Mouse (Mus musculus): ENCODE results near the gene Cyyr1. TPM values are rescaled to one million over a fixed set of nuclear protein-coding genes. Genes with fewer than 3 reads are reported as not detected.

Cyyr1 gene
- polyA plus RNA-seq, 1 experiment from 2014 or later, result 6.0 TPM

- Histone ChIP-seq H3K27ac (ENCODE audit: low read depth) (no peak overlapping the region), H3K9me3 (ENCODE audit: control insufficient read depth, low read length) (no peaks in the 10 kb centered on the region), H3K27me3 (replicated peaks; ENCODE audit: control insufficient read depth, insufficient read depth, low read length) (no peaks in the 10 kb centered on the region), H3K4me3 (ENCODE audit: low read depth, low read length) (no peak overlapping the region), H3K4me2 (ENCODE audit: low read length) (no peak overlapping the region), H3K4me1 (replicated peaks; ENCODE audit: control insufficient read depth, insufficient read depth, low read length) (no peaks in the 10 kb centered on the region), H3K36me3 (ENCODE audit: control insufficient read depth, insufficient read depth, low read length) (no peaks in the 10 kb centered on the region), H3K9ac (ENCODE audit: low read length) (no peak overlapping the region)
- WGBS, result 52% methylated on average over 4 of the region's 4 CpGs
- no peak for DNase-seq (ENCODE audit: low spot score)
- no peak for ATAC-seq (replicated peaks; ENCODE audit: low FRiP score, low TSS enrichment, low read depth)
Observed at GRCm38 (mm10) chr16:85541676-85542273, 11.4 kb downstream of the Cyyr1 start.

DNA sequence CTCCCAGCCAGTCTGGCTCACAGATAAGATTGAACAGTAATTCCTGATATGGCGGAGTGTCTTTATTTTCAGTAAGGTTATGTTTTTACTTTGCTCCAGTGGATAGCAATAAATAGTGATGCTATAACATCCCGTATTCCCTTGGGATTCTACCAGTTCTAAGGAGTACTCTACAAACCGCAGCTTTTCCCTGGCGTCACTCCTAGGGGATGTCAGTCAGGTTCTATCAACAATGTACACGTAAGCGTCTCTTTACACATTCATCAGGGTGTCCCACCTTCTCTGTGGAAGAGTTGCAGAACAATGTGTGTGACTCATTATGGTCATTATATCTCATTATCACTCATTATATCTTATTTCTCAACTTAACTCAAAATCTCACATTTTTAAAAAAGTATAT, 12.2 kb downstream of the Cyyr1 start:
- H3K4me2 ChIP-seq (ENCODE audit: low read length), result no peak overlapping the region

GRCm38 (mm10) chr16:85538367-85538766, 14.8 kb downstream of the Cyyr1 start:
- no peaks in the 10 kb centered on the region for H3K4me1 ChIP-seq (replicated peaks; ENCODE audit: control insufficient read depth, insufficient read depth, low read length)
- ATAC-seq (replicated peaks; ENCODE audit: low FRiP score, low TSS enrichment, low read depth), result no peak
- no peak for DNase-seq (ENCODE audit: low spot score)
- no peak overlapping the region for H3K27ac ChIP-seq (ENCODE audit: low read depth)
- H3K4me3 ChIP-seq (ENCODE audit: low read depth, low read length), result no peak overlapping the region
- 68% methylated on average over 5 of the region's 5 CpGs for WGBS
- H3K9me3 ChIP-seq (ENCODE audit: control insufficient read depth, low read length), result no peaks in the 10 kb centered on the region
- H3K27me3 ChIP-seq (replicated peaks; ENCODE audit: control insufficient read depth, insufficient read depth, low read length), result no peaks in the 10 kb centered on the region
- no peak overlapping the region for H3K9ac ChIP-seq (ENCODE audit: low read length)
- no peaks in the 10 kb centered on the region for H3K36me3 ChIP-seq (ENCODE audit: control insufficient read depth, insufficient read depth, low read length)
- no peak overlapping the region for H3K4me2 ChIP-seq (ENCODE audit: low read length)

More for the DNA sequence above, 12.2 kb downstream of the Cyyr1 start:
- WGBS, result 90% methylated on average over 6 of the region's 6 CpGs
- no peaks in the 10 kb centered on the region for H3K4me1 ChIP-seq (replicated peaks; ENCODE audit: control insufficient read depth, insufficient read depth, low read length)
- H3K27me3 ChIP-seq (replicated peaks; ENCODE audit: control insufficient read depth, insufficient read depth, low read length), result no peaks in the 10 kb centered on the region
- H3K9me3 ChIP-seq (ENCODE audit: control insufficient read depth, low read length), result no peaks in the 10 kb centered on the region
- ATAC-seq (replicated peaks; ENCODE audit: low FRiP score, low TSS enrichment, low read depth), result no peak
- no peaks in the 10 kb centered on the region for H3K36me3 ChIP-seq (ENCODE audit: control insufficient read depth, insufficient read depth, low read length)
- H3K9ac ChIP-seq (ENCODE audit: low read length), result no peak overlapping the region
- DNase-seq (ENCODE audit: low spot score), result no peak
- no peak overlapping the region for H3K27ac ChIP-seq (ENCODE audit: low read depth)
- H3K4me3 ChIP-seq (ENCODE audit: low read depth, low read length), result no peak overlapping the region

DNA sequence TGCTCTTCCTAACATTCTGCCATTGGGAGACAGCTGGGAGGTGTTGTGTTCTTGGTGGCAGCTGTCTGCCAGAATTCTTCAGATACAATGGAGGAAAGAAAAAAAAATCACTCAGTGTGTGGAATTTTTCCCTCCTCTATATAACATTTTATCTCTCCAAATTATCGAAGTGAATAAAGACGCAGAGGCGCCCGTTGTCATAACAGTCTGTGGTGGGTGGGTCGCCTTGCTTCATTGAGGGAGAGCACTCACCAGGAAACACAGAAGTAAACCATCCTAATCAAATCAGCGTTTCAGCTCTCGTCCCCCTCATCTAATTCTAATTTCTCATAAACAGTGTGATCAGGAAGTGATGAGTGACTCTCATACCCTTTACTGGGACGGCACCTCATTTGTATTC, 17.1 kb downstream of the Cyyr1 start:
- no peak overlapping the region for H3K4me2 ChIP-seq (ENCODE audit: low read length)
- no peak for ATAC-seq (replicated peaks; ENCODE audit: low FRiP score, low TSS enrichment, low read depth)
- H3K36me3 ChIP-seq (ENCODE audit: control insufficient read depth, insufficient read depth, low read length), result no peaks in the 10 kb centered on the region
- H3K9me3 ChIP-seq (ENCODE audit: control insufficient read depth, low read length), result no peaks in the 10 kb centered on the region
- no peak overlapping the region for H3K4me3 ChIP-seq (ENCODE audit: low read depth, low read length)
- 81% methylated on average over 8 of the region's 8 CpGs for WGBS
- no peak overlapping the region for H3K9ac ChIP-seq (ENCODE audit: low read length)
- H3K4me1 ChIP-seq (replicated peaks; ENCODE audit: control insufficient read depth, insufficient read depth, low read length), result no peaks in the 10 kb centered on the region
- DNase-seq (ENCODE audit: low spot score), result no peak
- no peaks in the 10 kb centered on the region for H3K27me3 ChIP-seq (replicated peaks; ENCODE audit: control insufficient read depth, insufficient read depth, low read length)
- H3K27ac ChIP-seq (ENCODE audit: low read depth), result no peak overlapping the region

- Histone ChIP-seq H3K36me3 (ENCODE audit: control insufficient read depth, insufficient read depth, low read length) (no peaks in the 10 kb centered on the region), H3K4me3 (ENCODE audit: low read depth, low read length) (no peak overlapping the region), H3K27me3 (replicated peaks; ENCODE audit: control insufficient read depth, insufficient read depth, low read length) (no peaks in the 10 kb centered on the region), H3K9ac (ENCODE audit: low read length) (no peak overlapping the region), H3K27ac (ENCODE audit: low read depth) (no peak overlapping the region), H3K4me2 (ENCODE audit: low read length) (no peak overlapping the region), H3K9me3 (ENCODE audit: control insufficient read depth, low read length) (no peaks in the 10 kb centered on the region), H3K4me1 (replicated peaks; ENCODE audit: control insufficient read depth, insufficient read depth, low read length) (no peaks in the 10 kb centered on the region)
- 0 out of 2 replicates have a peak, but pooled peaks have one; percentile 36 for ATAC-seq (replicated peaks; ENCODE audit: low FRiP score, low TSS enrichment, low read depth)
- WGBS, result 43% methylated on average over 12 of the region's 12 CpGs
- DNase-seq (ENCODE audit: low spot score), result no peak
Observed at GRCm38 (mm10) chr16:85527743-85528620, 25.2 kb downstream of the Cyyr1 start.

GRCm38 (mm10) chr16:85524589-85524988, 28.6 kb downstream of the Cyyr1 start:
- no peaks in the 10 kb centered on the region for H3K9me3 ChIP-seq (ENCODE audit: control insufficient read depth, low read length)
- no peak overlapping the region for H3K27ac ChIP-seq (ENCODE audit: low read depth)
- DNase-seq (ENCODE audit: low spot score) (no peak), ATAC-seq (replicated peaks; ENCODE audit: low FRiP score, low TSS enrichment, low read depth) (no peak)
- no peak overlapping the region for H3K9ac ChIP-seq (ENCODE audit: low read length)
- 82% methylated on average over 8 of the region's 8 CpGs for WGBS
- no peaks in the 10 kb centered on the region for H3K4me1 ChIP-seq (replicated peaks; ENCODE audit: control insufficient read depth, insufficient read depth, low read length)
- no peaks in the 10 kb centered on the region for H3K36me3 ChIP-seq (ENCODE audit: control insufficient read depth, insufficient read depth, low read length)
- H3K4me3 ChIP-seq (ENCODE audit: low read depth, low read length), result no peak overlapping the region
- H3K27me3 ChIP-seq (replicated peaks; ENCODE audit: control insufficient read depth, insufficient read depth, low read length), result no peaks in the 10 kb centered on the region
- H3K4me2 ChIP-seq (ENCODE audit: low read length), result no peak overlapping the region

DNA sequence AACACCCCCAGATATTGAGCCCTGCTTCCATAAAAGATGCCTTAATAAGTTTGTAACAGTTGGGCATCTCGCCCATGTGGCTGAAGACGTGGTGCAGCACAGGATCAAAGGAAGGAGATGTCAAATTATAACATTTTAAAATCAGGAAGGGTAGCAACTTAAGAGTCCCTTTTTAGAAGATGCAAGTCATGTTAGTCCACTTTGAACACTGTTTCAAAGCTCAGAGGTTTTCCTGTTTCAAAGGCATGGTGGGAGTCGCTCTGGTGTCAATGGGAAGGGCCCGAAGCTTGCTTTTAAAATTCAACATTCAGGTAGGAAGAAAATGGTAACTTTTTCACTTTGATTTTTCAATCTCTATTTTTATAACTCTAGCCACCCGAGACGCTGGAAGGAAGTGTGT, 45.9 kb downstream of the Cyyr1 start:
- Histone ChIP-seq H3K4me1 (replicated peaks; ENCODE audit: control insufficient read depth, insufficient read depth, low read length) (no peaks in the 10 kb centered on the region), H3K9ac (ENCODE audit: low read length) (no peak overlapping the region), H3K27ac (ENCODE audit: low read depth) (no peak overlapping the region), H3K4me2 (ENCODE audit: low read length) (no peak overlapping the region), H3K4me3 (ENCODE audit: low read depth, low read length) (no peak overlapping the region), H3K9me3 (ENCODE audit: control insufficient read depth, low read length) (no peaks in the 10 kb centered on the region), H3K27me3 (replicated peaks; ENCODE audit: control insufficient read depth, insufficient read depth, low read length) (no peaks in the 10 kb centered on the region), H3K36me3 (ENCODE audit: control insufficient read depth, insufficient read depth, low read length) (no peaks in the 10 kb centered on the region)
- WGBS, result 87% methylated on average over 6 of the region's 6 CpGs
- DNase-seq (ENCODE audit: low spot score), result no peak
- ATAC-seq (replicated peaks; ENCODE audit: low FRiP score, low TSS enrichment, low read depth), result no peak

DNA sequence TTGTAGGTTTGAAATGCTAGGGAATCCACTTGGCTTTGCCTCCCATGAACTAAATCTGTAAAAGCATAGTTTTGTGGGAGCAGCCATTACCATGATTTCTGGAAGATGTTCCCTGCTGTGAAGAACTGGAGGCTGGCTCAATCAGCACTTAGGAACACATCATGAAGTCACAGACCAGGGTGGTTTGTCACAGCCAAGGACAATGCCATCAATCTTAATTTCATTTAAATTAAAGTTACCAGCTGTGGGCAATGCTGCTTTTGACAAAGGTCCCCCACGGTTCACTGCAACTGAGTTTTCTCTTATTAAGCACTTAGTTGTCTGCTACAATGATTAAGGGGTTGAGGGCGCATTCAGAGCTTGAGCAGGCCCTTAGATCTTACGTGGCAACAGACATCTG, 48.1 kb downstream of the Cyyr1 start:
- no peak overlapping the region for H3K4me3 ChIP-seq (ENCODE audit: low read depth, low read length)
- H3K4me2 ChIP-seq (ENCODE audit: low read length), result no peak overlapping the region
- H3K9me3 ChIP-seq (ENCODE audit: control insufficient read depth, low read length), result no peaks in the 10 kb centered on the region
- H3K4me1 ChIP-seq (replicated peaks; ENCODE audit: control insufficient read depth, insufficient read depth, low read length), result no peaks in the 10 kb centered on the region
- H3K36me3 ChIP-seq (ENCODE audit: control insufficient read depth, insufficient read depth, low read length), result no peaks in the 10 kb centered on the region
- DNase-seq (ENCODE audit: low spot score) (no peak), ATAC-seq (replicated peaks; ENCODE audit: low FRiP score, low TSS enrichment, low read depth) (no peak)
- no peak overlapping the region for H3K9ac ChIP-seq (ENCODE audit: low read length)
- no peak overlapping the region for H3K27ac ChIP-seq (ENCODE audit: low read depth)
- no peaks in the 10 kb centered on the region for H3K27me3 ChIP-seq (replicated peaks; ENCODE audit: control insufficient read depth, insufficient read depth, low read length)
- 66% methylated on average over 3 of the region's 3 CpGs for WGBS

DNA sequence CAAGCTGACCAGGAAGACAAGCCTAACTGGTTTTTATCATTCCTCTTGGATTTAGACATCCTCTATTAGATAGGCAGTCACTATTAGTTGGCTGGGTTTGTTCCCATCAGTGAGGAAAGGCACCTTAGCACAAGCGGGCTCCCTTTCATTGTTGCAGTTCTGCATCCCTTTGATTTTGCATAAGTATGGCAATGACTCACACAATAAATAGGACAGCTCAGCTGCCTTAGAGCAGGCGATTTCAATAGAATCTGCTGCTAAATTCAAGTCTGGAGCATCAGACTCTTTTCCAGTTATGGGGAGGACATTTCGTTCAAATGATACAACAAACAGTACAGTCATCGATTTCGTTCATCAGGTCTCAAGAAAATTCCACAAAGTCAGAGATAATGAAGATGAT, 49.8 kb downstream of the Cyyr1 start:
- Histone ChIP-seq H3K9ac (ENCODE audit: low read length) (no peak overlapping the region), H3K27me3 (replicated peaks; ENCODE audit: control insufficient read depth, insufficient read depth, low read length) (no peaks in the 10 kb centered on the region), H3K27ac (ENCODE audit: low read depth) (no peak overlapping the region), H3K9me3 (ENCODE audit: control insufficient read depth, low read length) (no peaks in the 10 kb centered on the region), H3K36me3 (ENCODE audit: control insufficient read depth, insufficient read depth, low read length) (no peaks in the 10 kb centered on the region), H3K4me3 (ENCODE audit: low read depth, low read length) (no peak overlapping the region), H3K4me1 (replicated peaks; ENCODE audit: control insufficient read depth, insufficient read depth, low read length) (no peaks in the 10 kb centered on the region), H3K4me2 (ENCODE audit: low read length) (no peak overlapping the region)
- ATAC-seq (replicated peaks; ENCODE audit: low FRiP score, low TSS enrichment, low read depth), result no peak
- DNase-seq (ENCODE audit: low spot score), result no peak
- 84% methylated on average over 5 of the region's 5 CpGs for WGBS

All from intestine, embryonic 14.5 days (tissue).